In genomic region chr6:116635251-116636180, GRCm38 (mm10) we compare ENCODE assay signal across 8 mouse cellular contexts. TPM values are rescaled to one million over a fixed set of nuclear protein-coding genes. Genes with fewer than 3 reads are reported as not detected.
DNase-seq lines count a peak whose midpoint lies in the region; ATAC-seq and TF ChIP-seq lines count a peak whose summit lies in the region.

No protein-coding gene starts in this region.

- WGBS in hindbrain, embryonic 16.5 days, result 76% methylated on average over 10 of the region's 10 CpGs
- 72% methylated on average over 10 of the region's 10 CpGs for WGBS in hindbrain, embryonic 11.5 days
- 20% methylated on average over 10 of the region's 10 CpGs for WGBS in kidney, adult 2 months
- 29% methylated on average over 10 of the region's 10 CpGs for WGBS in lung, adult 2 months

- H3K4me3 ChIP-seq in hindbrain, embryonic 16.5 days (ENCODE audit: low read length), result no peak overlapping the region
- H3K4me3 ChIP-seq in hindbrain, embryonic 11.5 days (ENCODE audit: low read depth, low read length), result no peak overlapping the region
- no peak overlapping the region for H3K4me3 ChIP-seq in kidney, adult 2 months (ENCODE audit: insufficient read depth, low read depth, low read length)
- no peak overlapping the region for H3K4me3 ChIP-seq in lung, adult 2 months (replicated peaks; ENCODE audit: extremely low read depth, low read depth, low read length)

- no peak for TF ChIP-seq POLR2A in kidney, adult 2 months (IDR thresholded peaks at IDR 0.05; ENCODE audit: low read depth, low read length)
- TF ChIP-seq POLR2A in lung, adult 2 months (IDR thresholded peaks at IDR 0.05; ENCODE audit: borderline replicate concordance, extremely low read depth, low read depth, low read length), result 0 out of 2 replicates have a peak, but pooled peaks have one; percentile 14

- no peaks in the 10 kb centered on the region for H3K27me3 ChIP-seq in hindbrain, embryonic 16.5 days (replicated peaks; ENCODE audit: control insufficient read depth, insufficient read depth, low read length)
- H3K27me3 ChIP-seq in hindbrain, embryonic 11.5 days (ENCODE audit: control insufficient read depth, insufficient read depth, low read length), result no peaks in the 10 kb centered on the region
- no peaks in the 10 kb centered on the region for H3K27me3 ChIP-seq in kidney, adult 2 months (replicated peaks; ENCODE audit: control insufficient read depth, insufficient read depth, low read length)

- H3K4me1 ChIP-seq in hindbrain, embryonic 16.5 days (ENCODE audit: control insufficient read depth, insufficient read depth, low read depth, low read length), result no peaks in the 10 kb centered on the region
- no peaks in the 10 kb centered on the region for H3K4me1 ChIP-seq in hindbrain, embryonic 11.5 days (replicated peaks; ENCODE audit: control insufficient read depth, insufficient read depth, low read length)
- peaks cover 21% of the 10 kb centered on the region for H3K4me1 ChIP-seq in kidney, adult 2 months (ENCODE audit: control insufficient read depth, insufficient read depth, low read length)
- H3K4me1 ChIP-seq in lung, adult 2 months (ENCODE audit: control insufficient read depth, insufficient read depth, low read length), result peaks cover 34% of the 10 kb centered on the region

- TF ChIP-seq CTCF in kidney, adult 2 months (conservative IDR thresholded peaks at IDR 0.05; ENCODE audit: insufficient read depth, insufficient read length, low read depth, low read length), result no peak
- TF ChIP-seq CTCF in lung, adult 2 months (IDR thresholded peaks at IDR 0.05; ENCODE audit: insufficient read depth, low read length), result no peak

- no peak overlapping the region for H3K9ac ChIP-seq in hindbrain, embryonic 16.5 days (ENCODE audit: low read depth, low read length)
- no peak overlapping the region for H3K9ac ChIP-seq in hindbrain, embryonic 11.5 days (ENCODE audit: low read depth, low read length)

- no peaks in the 10 kb centered on the region for H3K36me3 ChIP-seq in hindbrain, embryonic 16.5 days (ENCODE audit: control insufficient read depth, insufficient read depth, low read length)
- peaks cover 3% of the 10 kb centered on the region; the same call in 1 of the 2 replicates for H3K36me3 ChIP-seq in hindbrain, embryonic 11.5 days (ENCODE audit: control insufficient read depth, insufficient read depth, low read length)
- H3K36me3 ChIP-seq in kidney, adult 2 months (ENCODE audit: control insufficient read depth, insufficient read depth, low read length), result no peaks in the 10 kb centered on the region

- peak; percentile 37; the same call in 1 of the 2 replicates for ATAC-seq in hindbrain, embryonic 16.5 days
- no peak for ATAC-seq in hindbrain, embryonic 11.5 days (ENCODE audit: low FRiP score)

- no peak for DNase-seq in hindbrain, embryonic 11.5 days (ENCODE audit: low spot score)
- peak; percentile 51 for DNase-seq in gastrocnemius, postnatal 10 days
- peak; percentile 91 for DNase-seq in kidney, adult 2 months
- DNase-seq in lung, adult 2 months, result peak; percentile 78
- no peak for DNase-seq in right cerebral cortex, postnatal 14 days
- DNase-seq in right cerebral cortex, postnatal 25 days, result no peak
- DNase-seq in thymus, postnatal 10 days (ENCODE audit: low spot score in 2 of 2), result no peak

- no peaks in the 10 kb centered on the region for H3K9me3 ChIP-seq in hindbrain, embryonic 16.5 days (ENCODE audit: control insufficient read depth, low read length)
- H3K9me3 ChIP-seq in hindbrain, embryonic 11.5 days (ENCODE audit: control insufficient read depth, low read length), result no peaks in the 10 kb centered on the region

- H3K27ac ChIP-seq in hindbrain, embryonic 16.5 days (ENCODE audit: low read depth, low read length), result no peak overlapping the region
- no peak overlapping the region for H3K27ac ChIP-seq in hindbrain, embryonic 11.5 days (ENCODE audit: low read depth, low read length)
- H3K27ac ChIP-seq in kidney, adult 2 months (ENCODE audit: insufficient read depth, low read depth, low read length), result peak overlapping the region; percentile 94

- H3K4me2 ChIP-seq in hindbrain, embryonic 16.5 days (ENCODE audit: low read length), result no peak overlapping the region
- H3K4me2 ChIP-seq in hindbrain, embryonic 11.5 days (replicated peaks; ENCODE audit: low read depth, low read length), result no peak overlapping the region

RNA-seq across cellular contexts. Expression of gene Zfp422, which starts 6.7 kb away (rescaled TPM):
- 120 and 126 TPM in 2 replicates for polyA plus RNA-seq in hindbrain, embryonic 16.5 days (2015; fragmentation: Nextera tagmentation; extraction: Ambion mirVana)
- polyA plus RNA-seq in hindbrain, embryonic 11.5 days (2014; fragmentation: Nextera tagmentation; extraction: Ambion mirVana), result 313 and 337 TPM in 2 replicates
- total RNA-seq in gastrocnemius, postnatal 10 days (2021), result 10 to 100 TPM; 19.5 to 19.8 TPM
- 15.8 and 22.0 TPM in 2 replicates for polyA plus RNA-seq in kidney, adult 2 months (2012; rRNA removed)
- 8.4 and 16.2 TPM in 2 replicates for polyA plus RNA-seq in lung, adult 2 months (2012; rRNA removed)

RNA-seq across cellular contexts. Expression of gene Depp1, which starts 14.9 kb away (rescaled TPM):
- 11.4 and 17.6 TPM in 2 replicates for polyA plus RNA-seq in hindbrain, embryonic 16.5 days (2015; fragmentation: Nextera tagmentation; extraction: Ambion mirVana)
- 9.8 and 12.0 TPM in 2 replicates for polyA plus RNA-seq in hindbrain, embryonic 11.5 days (2014; fragmentation: Nextera tagmentation; extraction: Ambion mirVana)
- 10 to 100 TPM in 1 of 2 experiments, 1 to 10 TPM in 1; 6.2 to 28.1 TPM for total RNA-seq in gastrocnemius, postnatal 10 days (2021)
- 14.3 and 17.8 TPM in 2 replicates for polyA plus RNA-seq in kidney, adult 2 months (2012; rRNA removed)
- polyA plus RNA-seq in lung, adult 2 months (2012; rRNA removed), result 59.8 and 70.1 TPM in 2 replicates

RNA-seq across cellular contexts. Expression of gene Rassf4, which starts 38.2 kb away (rescaled TPM):
- polyA plus RNA-seq in hindbrain, embryonic 16.5 days (2015; fragmentation: Nextera tagmentation; extraction: Ambion mirVana), result 30.3 and 30.8 TPM in 2 replicates
- 60.7 and 78.3 TPM in 2 replicates for polyA plus RNA-seq in hindbrain, embryonic 11.5 days (2014; fragmentation: Nextera tagmentation; extraction: Ambion mirVana)
- 10 to 100 TPM in 1 of 2 experiments, 1 to 10 TPM in 1; 8.0 to 10.5 TPM for total RNA-seq in gastrocnemius, postnatal 10 days (2021)
- polyA plus RNA-seq in kidney, adult 2 months (2012; rRNA removed), result 3.3 and 4.1 TPM in 2 replicates
- 18.1 and 20.6 TPM in 2 replicates for polyA plus RNA-seq in lung, adult 2 months (2012; rRNA removed)

RNA-seq across cellular contexts. Expression of gene Olfr215, which starts 51.5 kb away (rescaled TPM):
- polyA plus RNA-seq in hindbrain, embryonic 16.5 days (2015; fragmentation: Nextera tagmentation; extraction: Ambion mirVana), result not detected in 2 replicates
- not detected in 2 replicates for polyA plus RNA-seq in hindbrain, embryonic 11.5 days (2014; fragmentation: Nextera tagmentation; extraction: Ambion mirVana)
- total RNA-seq in gastrocnemius, postnatal 10 days (2021), result not detected
- not detected in 2 replicates for polyA plus RNA-seq in kidney, adult 2 months (2012; rRNA removed)
- polyA plus RNA-seq in lung, adult 2 months (2012; rRNA removed), result not detected in 2 replicates

Comparison
In these comparisons a context has a peak if more than half of its experiments do, and no peak if none do; other contexts are left out.
1. DNase-seq: peak in gastrocnemius, postnatal 10 days (single experiment), kidney, adult 2 months (single experiment) and lung, adult 2 months (single experiment); none in hindbrain, embryonic 11.5 days (single experiment), right cerebral cortex, postnatal 14 days (single experiment), right cerebral cortex, postnatal 25 days (single experiment) and thymus, postnatal 10 days (0 of 2).